Mouse (Mus musculus): ENCODE measurements around the gene Myo5c.

Myo5c gene

GRCm38 (mm10) chr9:75319365-75319764 lies 87.5 kb downstream of the Myo5c start:
- DNase-seq (ENCODE audit: low read depth, low spot score): peak; percentile 27

DNA sequence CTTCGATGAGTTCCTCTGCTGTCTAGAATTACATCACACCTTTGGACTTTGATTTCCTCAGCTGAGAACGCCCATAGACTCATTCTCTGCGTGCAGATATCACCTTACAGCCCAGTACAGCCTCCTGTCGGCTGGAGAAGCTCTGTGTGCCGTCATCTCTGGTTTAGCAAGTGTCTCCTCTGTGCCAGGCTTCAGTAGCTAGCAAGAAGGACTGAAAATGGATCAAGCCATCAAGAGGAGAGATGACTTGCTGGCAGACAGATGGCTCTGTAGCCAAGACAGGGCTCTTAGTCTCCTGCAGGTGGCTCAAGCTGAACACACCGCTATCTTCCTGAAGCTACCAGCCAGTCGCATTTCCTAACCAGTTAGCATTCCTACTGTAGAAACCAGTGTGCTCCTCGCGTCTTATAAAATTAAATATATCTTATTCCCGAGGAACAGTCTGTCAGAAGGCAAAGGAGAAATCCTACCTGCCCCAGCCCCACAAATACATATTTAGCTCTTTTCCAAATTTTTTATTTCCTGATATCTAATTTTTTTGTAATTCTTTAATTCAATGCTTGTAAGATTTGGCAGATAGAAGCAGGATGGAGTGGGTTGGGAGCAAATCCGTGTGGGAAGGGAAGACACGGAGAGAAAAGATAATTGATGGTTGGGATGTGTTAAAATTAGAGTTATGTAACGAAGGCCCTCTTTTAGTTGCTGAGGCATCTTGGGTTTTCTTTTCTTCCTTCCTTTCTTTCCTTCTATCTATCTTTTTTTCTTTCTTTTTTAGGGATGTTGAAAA lies 90.5 kb downstream of the Myo5c start:
- DNase-seq (ENCODE audit: low read depth, low spot score): no peak

DNA sequence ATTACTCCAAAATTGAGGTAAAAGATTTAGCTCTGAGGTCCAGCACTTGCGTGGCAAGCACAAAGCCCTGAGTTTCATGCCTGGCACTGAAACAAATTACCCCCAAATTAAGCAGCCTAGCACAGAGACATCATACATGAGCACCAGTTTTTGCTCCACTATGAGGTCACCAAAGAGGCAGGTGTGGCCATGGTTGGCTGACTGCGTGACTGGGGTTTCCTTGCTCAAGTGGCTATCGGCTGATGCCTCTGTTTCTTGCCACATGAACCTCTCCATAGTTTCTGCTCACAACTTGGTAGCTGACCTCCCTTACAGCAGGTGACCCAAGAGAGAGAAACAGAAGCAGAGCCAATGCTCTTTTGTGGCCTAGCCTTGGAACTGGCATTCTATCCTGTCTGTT lies 96.2 kb downstream of the Myo5c start:
- no peak for DNase-seq (ENCODE audit: low read depth, low spot score)

GRCm38 (mm10) chr9:75330821-75331220 lies 99.0 kb downstream of the Myo5c start:
- no peak for DNase-seq (ENCODE audit: low read depth, low spot score)

- peak; percentile 43 for DNase-seq (ENCODE audit: low read depth, low spot score)
Measured at GRCm38 (mm10) chr9:75334440-75334839, 102.6 kb downstream of the Myo5c start.

GRCm38 (mm10) chr9:75338016-75338415 lies 106.2 kb downstream of the Myo5c start:
- DNase-seq (ENCODE audit: low read depth, low spot score): no peak

DNA sequence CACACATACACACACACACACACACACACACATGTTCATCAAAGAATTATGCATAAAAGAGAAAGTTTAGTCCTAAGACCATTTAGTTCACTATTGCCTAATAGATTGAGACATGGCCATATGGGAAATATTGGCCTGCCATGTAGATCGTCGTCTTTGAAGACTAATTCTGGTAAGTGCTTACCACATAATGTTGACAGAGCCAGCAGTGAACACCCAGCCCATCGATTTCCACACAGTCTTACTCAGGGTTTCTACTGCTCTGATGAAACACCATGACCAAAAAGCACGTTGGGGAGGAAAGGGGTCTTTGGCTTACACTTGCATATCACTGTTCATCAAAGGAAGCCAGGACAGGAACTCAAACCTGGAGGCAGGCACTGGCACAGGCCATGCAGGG lies 110.6 kb downstream of the Myo5c start:
- DNase-seq (ENCODE audit: low read depth, low spot score): no peak

DNA sequence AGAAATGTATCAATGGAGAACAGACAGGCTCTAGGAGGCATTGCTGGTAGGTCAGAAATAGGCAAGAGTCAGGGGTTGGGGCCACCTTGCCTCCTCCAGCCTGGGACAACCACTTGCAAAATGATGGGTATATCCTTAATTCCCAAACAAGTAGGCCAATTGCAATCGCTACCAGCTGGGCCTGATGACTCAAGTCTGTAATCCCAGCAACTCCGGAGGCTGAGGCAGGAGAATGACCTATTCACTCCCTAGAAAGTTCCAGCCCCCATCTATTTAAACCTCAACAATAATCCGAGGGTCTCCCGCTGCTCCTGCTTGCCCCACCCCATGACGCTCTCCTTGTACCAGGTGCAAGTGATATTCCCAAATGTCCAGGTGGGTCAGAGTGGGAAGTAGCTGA lies 115.6 kb downstream of the Myo5c start, which contains the start of gene Bcl2l10:
TSS of gene Bcl2l10 (plus strand) at position 301 of the 400 bp plus-strand sequence.
- no peak for DNase-seq (ENCODE audit: low read depth, low spot score)

DNA sequence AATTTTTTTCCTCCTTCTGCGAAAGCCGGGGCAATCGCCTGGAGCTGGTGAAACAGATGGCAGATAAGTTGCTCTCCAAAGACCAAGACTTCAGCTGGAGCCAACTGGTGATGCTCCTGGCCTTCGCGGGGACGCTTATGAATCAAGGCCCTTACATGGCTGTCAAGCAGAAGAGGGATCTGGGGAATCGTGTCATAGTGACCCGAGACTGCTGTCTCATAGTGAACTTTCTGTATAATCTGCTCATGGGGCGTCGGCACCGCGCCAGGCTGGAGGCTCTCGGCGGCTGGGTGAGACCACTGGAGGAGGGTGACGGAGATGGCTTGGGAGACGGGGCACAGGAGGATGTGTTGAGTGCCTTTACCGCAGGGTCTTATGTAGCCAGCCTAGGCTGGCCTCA lies 116.2 kb downstream of the Myo5c start:
- DNase-seq (ENCODE audit: low read depth, low spot score): peak; percentile 43

DNA sequence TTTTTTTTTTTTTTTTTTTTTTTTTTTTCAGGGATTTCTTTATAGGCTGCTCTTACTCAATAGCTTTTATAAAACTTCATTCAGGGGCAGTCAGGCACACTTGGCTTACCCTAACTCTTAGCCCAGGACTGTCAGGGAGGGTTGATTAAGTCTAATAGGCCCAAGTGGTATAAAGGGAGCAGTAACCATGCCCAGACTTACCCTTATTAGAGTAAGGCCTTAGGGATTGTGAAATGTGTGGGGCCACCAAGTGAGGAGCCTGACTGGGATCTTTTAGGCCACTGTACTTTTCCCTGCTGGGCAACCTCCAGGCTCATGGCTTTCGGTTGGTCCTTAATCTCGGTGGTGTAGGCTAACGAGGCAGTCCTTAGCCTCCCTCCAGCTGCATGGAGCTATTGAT lies 116.8 kb downstream of the Myo5c start:
- DNase-seq (ENCODE audit: low read depth, low spot score): no peak

GRCm38 (mm10) chr9:75353094-75353493 lies 121.3 kb downstream of the Myo5c start:
- peak; percentile 51 for DNase-seq (ENCODE audit: low read depth, low spot score)

All from ZHBTc4 (cell line).